Mouse (Mus musculus): ENCODE measurements at regions not wholly inside any gene's neighbourhood (a gene's known extent, or its start where the extent isn't known, plus 50 kb on each side); places are given as distances from the start of the nearest gene placed in this dataset.

DNA sequence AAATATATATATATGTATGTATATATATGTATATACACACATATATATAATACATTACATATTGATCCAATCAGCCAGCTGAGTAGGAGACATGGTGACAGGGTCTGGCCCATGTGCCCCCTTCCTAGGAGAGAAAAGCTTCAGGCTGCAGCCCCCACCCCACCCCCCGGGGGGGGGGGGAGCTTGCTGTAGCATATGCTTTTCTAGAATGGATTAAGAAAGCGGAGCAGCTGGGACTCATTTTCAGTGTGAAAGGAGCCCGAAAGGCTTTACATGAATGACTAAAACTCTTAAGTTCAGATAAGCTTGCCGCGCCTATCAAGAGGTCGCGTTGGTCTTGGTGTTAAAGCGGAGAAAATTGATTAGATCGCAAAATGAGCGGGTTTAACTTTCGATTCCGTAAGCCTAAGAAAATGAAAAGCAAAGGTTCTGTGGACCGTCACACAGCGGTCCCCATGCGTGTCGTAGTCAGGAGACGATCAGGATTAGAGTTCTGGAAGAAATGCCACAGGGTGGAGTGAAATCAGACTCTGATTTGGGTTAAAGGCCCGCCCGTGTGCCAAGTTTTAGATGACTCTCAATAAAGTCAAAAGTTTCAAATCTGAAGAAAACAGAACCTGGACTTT is 103.1 kb upstream of the E2f7 start:
- H3K9me3 ChIP-seq (ENCODE audit: control insufficient read depth, low read length), result no peaks in the 10 kb centered on the region
- WGBS (ENCODE audit: insufficient replicate concordance), result 76% methylated on average over 19 of the region's 19 CpGs
- H3K4me2 ChIP-seq (ENCODE audit: low read depth), result no peak overlapping the region
- DNase-seq (ENCODE audit: low read depth in 3 of 3, low spot score in 3 of 3) (no peak), ATAC-seq (ENCODE audit: insufficient read depth) (no peak)
- H3K27ac ChIP-seq, result no peak overlapping the region
- H3K4me3 ChIP-seq (ENCODE audit: insufficient read depth in 1 of 2, low read depth in 2 of 2, low read length in 2 of 2), result no peak overlapping the region
- H3K4me1 ChIP-seq (replicated peaks; ENCODE audit: control insufficient read depth in 2 of 2, insufficient read depth in 2 of 2, low read length in 1 of 2), result no peaks in the 10 kb centered on the region
- no peaks in the 10 kb centered on the region for H3K36me3 ChIP-seq (replicated peaks; ENCODE audit: control insufficient read depth, insufficient read depth, low read depth)
- TF ChIP-seq CTCF (IDR thresholded peaks at IDR 0.05; ENCODE audit: low read depth), result no peak
- H3K27me3 ChIP-seq (ENCODE audit: control insufficient read depth, insufficient read depth, low read length), result no peaks in the 10 kb centered on the region
- H3K9ac ChIP-seq (replicated peaks), result no peak overlapping the region

DNA sequence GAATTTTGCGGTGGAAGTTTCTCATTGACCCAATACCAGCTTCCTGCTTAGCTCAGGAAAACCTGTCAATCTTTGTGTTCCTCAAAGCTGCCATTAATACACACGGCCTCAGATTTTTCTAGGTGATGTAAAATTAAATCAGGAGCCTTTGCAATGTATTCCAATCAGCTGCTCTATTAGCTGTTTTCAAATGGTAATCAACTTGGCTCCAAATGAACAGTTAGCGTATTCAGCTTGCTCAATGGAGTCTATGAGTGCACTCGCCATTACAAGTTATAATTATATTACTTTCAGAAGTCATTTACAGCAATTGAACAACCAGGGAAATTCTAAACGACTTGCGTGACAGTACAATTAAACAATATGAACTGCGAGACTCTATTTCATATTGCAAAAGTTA is 97.6 kb upstream of the E2f7 start:
- H3K27me3 ChIP-seq (ENCODE audit: control insufficient read depth, insufficient read depth, low read length), result no peaks in the 10 kb centered on the region
- H3K4me2 ChIP-seq (ENCODE audit: low read depth), result no peak overlapping the region
- no peak overlapping the region for H3K4me3 ChIP-seq (ENCODE audit: insufficient read depth in 1 of 2, low read depth in 2 of 2, low read length in 2 of 2)
- no peaks in the 10 kb centered on the region for H3K36me3 ChIP-seq (replicated peaks; ENCODE audit: control insufficient read depth, insufficient read depth, low read depth)
- TF ChIP-seq EP300 (IDR thresholded peaks at IDR 0.05; ENCODE audit: low read depth), result no peak
- TF ChIP-seq CTCF (IDR thresholded peaks at IDR 0.05; ENCODE audit: low read depth), result no peak
- DNase-seq (ENCODE audit: low read depth in 3 of 3, low spot score in 3 of 3) (no peak), ATAC-seq (ENCODE audit: insufficient read depth) (no peak)
- H3K4me1 ChIP-seq (replicated peaks; ENCODE audit: control insufficient read depth in 2 of 2, insufficient read depth in 2 of 2, low read length in 1 of 2), result no peaks in the 10 kb centered on the region
- no peak overlapping the region for H3K9ac ChIP-seq (replicated peaks)
- WGBS (ENCODE audit: insufficient replicate concordance), result 68% methylated on average over 7 of the region's 7 CpGs
- no peak overlapping the region for H3K27ac ChIP-seq
- H3K9me3 ChIP-seq (ENCODE audit: control insufficient read depth, low read length), result no peaks in the 10 kb centered on the region

DNA sequence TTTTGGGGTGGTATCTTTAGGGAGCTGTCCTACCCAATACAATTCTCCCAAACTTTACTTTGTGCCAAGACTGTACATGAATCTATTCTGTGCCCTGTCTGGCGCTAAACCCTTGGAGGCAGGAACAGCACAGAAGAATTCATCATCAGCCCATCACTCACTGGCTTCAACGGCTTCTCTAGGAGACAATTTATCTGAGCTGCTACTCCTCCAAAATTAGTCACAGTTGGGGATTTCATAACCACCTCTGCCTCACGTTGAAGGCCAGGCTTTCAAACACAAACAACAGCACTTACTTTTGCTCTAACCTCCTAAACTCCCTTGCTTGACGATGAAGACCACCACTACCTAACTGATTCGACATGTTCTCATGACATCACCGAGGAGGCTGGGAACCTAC is 95.1 kb upstream of the E2f7 start:
- H3K4me2 ChIP-seq (ENCODE audit: low read depth), result no peak overlapping the region
- no peak overlapping the region for H3K9ac ChIP-seq (replicated peaks)
- no peaks in the 10 kb centered on the region for H3K9me3 ChIP-seq (ENCODE audit: control insufficient read depth, low read length)
- TF ChIP-seq CTCF (IDR thresholded peaks at IDR 0.05; ENCODE audit: low read depth), result no peak
- no peak for TF ChIP-seq EP300 (IDR thresholded peaks at IDR 0.05; ENCODE audit: low read depth)
- ATAC-seq (ENCODE audit: insufficient read depth), result no peak
- no peak overlapping the region for H3K4me3 ChIP-seq (ENCODE audit: insufficient read depth in 1 of 2, low read depth in 2 of 2, low read length in 2 of 2)
- 56% methylated on average over 6 of the region's 6 CpGs for WGBS (ENCODE audit: insufficient replicate concordance)
- no peak for DNase-seq (ENCODE audit: low read depth in 3 of 3, low spot score in 3 of 3)
- no peaks in the 10 kb centered on the region for H3K4me1 ChIP-seq (replicated peaks; ENCODE audit: control insufficient read depth in 2 of 2, insufficient read depth in 2 of 2, low read length in 1 of 2)
- H3K27ac ChIP-seq, result no peak overlapping the region
- no peaks in the 10 kb centered on the region for H3K36me3 ChIP-seq (replicated peaks; ENCODE audit: control insufficient read depth, insufficient read depth, low read depth)
- H3K27me3 ChIP-seq (ENCODE audit: control insufficient read depth, insufficient read depth, low read length), result no peaks in the 10 kb centered on the region

DNA sequence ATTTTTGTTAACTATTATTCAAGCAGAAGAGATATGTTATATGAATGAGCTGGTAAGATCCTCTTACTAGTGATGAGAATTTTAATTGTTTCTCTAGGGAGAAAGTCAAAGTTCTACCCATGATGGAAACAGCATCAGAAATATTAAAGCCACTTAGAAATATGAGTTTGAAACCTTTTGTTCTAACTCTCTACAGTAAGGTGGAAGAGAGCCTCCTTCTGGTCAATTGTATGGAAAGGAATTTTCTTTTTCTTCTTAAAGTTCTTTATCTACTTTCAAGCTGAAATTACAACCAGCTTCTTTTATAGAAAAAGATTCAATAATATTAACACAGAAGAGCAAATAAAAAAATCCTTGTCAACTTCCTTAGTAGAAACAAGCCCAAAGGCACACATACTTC is 94.4 kb upstream of the E2f7 start:
- no peak overlapping the region for H3K27ac ChIP-seq
- ATAC-seq (ENCODE audit: insufficient read depth), result no peak
- H3K9ac ChIP-seq (replicated peaks), result no peak overlapping the region
- no peak overlapping the region for H3K4me2 ChIP-seq (ENCODE audit: low read depth)
- H3K9me3 ChIP-seq (ENCODE audit: control insufficient read depth, low read length), result no peaks in the 10 kb centered on the region
- DNase-seq (ENCODE audit: low read depth in 3 of 3, low spot score in 3 of 3), result no peak
- H3K27me3 ChIP-seq (ENCODE audit: control insufficient read depth, insufficient read depth, low read length), result no peaks in the 10 kb centered on the region
- no peaks in the 10 kb centered on the region for H3K4me1 ChIP-seq (replicated peaks; ENCODE audit: control insufficient read depth in 2 of 2, insufficient read depth in 2 of 2, low read length in 1 of 2)
- TF ChIP-seq CTCF (IDR thresholded peaks at IDR 0.05; ENCODE audit: low read depth) (no peak), EP300 (IDR thresholded peaks at IDR 0.05; ENCODE audit: low read depth) (no peak)
- H3K4me3 ChIP-seq (ENCODE audit: insufficient read depth in 1 of 2, low read depth in 2 of 2, low read length in 2 of 2), result no peak overlapping the region
- H3K36me3 ChIP-seq (replicated peaks; ENCODE audit: control insufficient read depth, insufficient read depth, low read depth), result no peaks in the 10 kb centered on the region

DNA sequence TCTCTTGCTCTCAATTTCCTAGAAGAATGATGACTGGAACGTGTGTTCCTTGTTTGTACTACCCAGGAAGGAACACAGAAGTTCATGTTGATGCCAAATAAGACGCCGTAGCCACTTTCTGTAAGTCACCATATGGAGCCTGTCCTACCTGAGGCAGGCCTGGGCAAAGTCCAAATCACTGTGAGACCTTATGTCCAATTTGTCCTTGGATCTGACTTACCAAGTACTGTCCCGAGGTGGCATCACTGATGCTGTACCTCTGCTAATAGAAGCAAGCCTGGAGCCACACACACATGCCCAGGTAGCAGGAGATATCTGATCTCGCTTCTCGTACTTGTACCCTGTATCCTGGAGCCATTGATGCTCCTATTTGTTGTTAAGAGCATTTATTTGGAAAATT is 91.2 kb upstream of the E2f7 start:
- Histone ChIP-seq H3K4me2 (ENCODE audit: low read depth) (no peak overlapping the region), H3K9me3 (ENCODE audit: control insufficient read depth, low read length) (no peaks in the 10 kb centered on the region), H3K36me3 (replicated peaks; ENCODE audit: control insufficient read depth, insufficient read depth, low read depth) (no peaks in the 10 kb centered on the region), H3K9ac (replicated peaks) (no peak overlapping the region), H3K4me1 (replicated peaks; ENCODE audit: control insufficient read depth in 2 of 2, insufficient read depth in 2 of 2, low read length in 1 of 2) (no peaks in the 10 kb centered on the region), H3K27ac (no peak overlapping the region), H3K4me3 (ENCODE audit: insufficient read depth in 1 of 2, low read depth in 2 of 2, low read length in 2 of 2) (no peak overlapping the region), H3K27me3 (ENCODE audit: control insufficient read depth, insufficient read depth, low read length) (no peaks in the 10 kb centered on the region)
- no peak for TF ChIP-seq EP300 (IDR thresholded peaks at IDR 0.05; ENCODE audit: low read depth)
- TF ChIP-seq CTCF (IDR thresholded peaks at IDR 0.05; ENCODE audit: low read depth), result no peak
- WGBS (ENCODE audit: insufficient replicate concordance), result 63% methylated on average over 6 of the region's 6 CpGs
- DNase-seq (ENCODE audit: low read depth in 3 of 3, low spot score in 3 of 3) (no peak), ATAC-seq (ENCODE audit: insufficient read depth) (no peak)
